Mouse (Mus musculus): ENCODE results near the gene Gm21244.
"Not testable (repeated sequence)": the region's sequence is repeated elsewhere in the genome, so short reads cannot be mapped to it uniquely, and the experiment has no call there.

Gm21244 gene

GRCm38 (mm10) chrY:7169193-7169592, at the start of gene Gm21244:
Gene Gm21244, minus strand, starts transcription at chrY:7169293.
- not testable (repeated sequence) for DNase-seq (ENCODE audit: low read depth)
